Mouse (Mus musculus): ENCODE measurements around the gene Agmo. TPM values are rescaled to one million over a fixed set of nuclear protein-coding genes. Genes with fewer than 3 reads are reported as not detected.

The Agmo gene
- polyA plus RNA-seq, 1 experiment from 2014 or later: 0.21 TPM

GRCm38 (mm10) chr12:37345696-37346095, 104.3 kb downstream of the Agmo start:
- no peaks in the 10 kb centered on the region for H3K27me3 ChIP-seq (ENCODE audit: control insufficient read depth, insufficient read depth, low read length)
- H3K36me3 ChIP-seq (ENCODE audit: control insufficient read depth, insufficient read depth, low read length): no peaks in the 10 kb centered on the region
- no peak overlapping the region for H3K4me2 ChIP-seq
- no peaks in the 10 kb centered on the region for H3K4me1 ChIP-seq (ENCODE audit: control insufficient read depth, insufficient read depth, low read length)
- 69% methylated on average over 5 of the region's 5 CpGs for WGBS (ENCODE audit: insufficient replicate concordance)
- no peak overlapping the region for H3K27ac ChIP-seq (ENCODE audit: low read depth, low read length)
- no peaks in the 10 kb centered on the region for H3K9me3 ChIP-seq (replicated peaks; ENCODE audit: control insufficient read depth, low read length)
- H3K9ac ChIP-seq (ENCODE audit: low read depth, low read length): no peak overlapping the region
- H3K4me3 ChIP-seq (ENCODE audit: low read depth, low read length): no peak overlapping the region
- ATAC-seq (replicated peaks; ENCODE audit: insufficient number of reproducible peaks, low FRiP score, low TSS enrichment): no peak

GRCm38 (mm10) chr12:37392316-37392715, 150.9 kb downstream of the Agmo start:
- Histone ChIP-seq H3K27me3 (ENCODE audit: control insufficient read depth, insufficient read depth, low read length) (no peaks in the 10 kb centered on the region), H3K4me1 (ENCODE audit: control insufficient read depth, insufficient read depth, low read length) (no peaks in the 10 kb centered on the region), H3K9ac (ENCODE audit: low read depth, low read length) (no peak overlapping the region), H3K9me3 (replicated peaks; ENCODE audit: control insufficient read depth, low read length) (no peaks in the 10 kb centered on the region), H3K27ac (ENCODE audit: low read depth, low read length) (no peak overlapping the region), H3K4me2 (no peak overlapping the region), H3K36me3 (ENCODE audit: control insufficient read depth, insufficient read depth, low read length) (no peaks in the 10 kb centered on the region), H3K4me3 (ENCODE audit: low read depth, low read length) (no peak overlapping the region)
- WGBS (ENCODE audit: insufficient replicate concordance): 75% methylated on average over 3 of the region's 3 CpGs
- ATAC-seq (replicated peaks; ENCODE audit: insufficient number of reproducible peaks, low FRiP score, low TSS enrichment): no peak

- no peak overlapping the region for H3K27ac ChIP-seq (ENCODE audit: low read depth, low read length)
- no peaks in the 10 kb centered on the region for H3K27me3 ChIP-seq (ENCODE audit: control insufficient read depth, insufficient read depth, low read length)
- no peaks in the 10 kb centered on the region for H3K9me3 ChIP-seq (replicated peaks; ENCODE audit: control insufficient read depth, low read length)
- H3K4me1 ChIP-seq (ENCODE audit: control insufficient read depth, insufficient read depth, low read length): no peaks in the 10 kb centered on the region
- H3K4me2 ChIP-seq: no peak overlapping the region
- H3K36me3 ChIP-seq (ENCODE audit: control insufficient read depth, insufficient read depth, low read length): no peaks in the 10 kb centered on the region
- H3K9ac ChIP-seq (ENCODE audit: low read depth, low read length): no peak overlapping the region
- 91% methylated on average over 6 of the region's 6 CpGs for WGBS (ENCODE audit: insufficient replicate concordance)
- H3K4me3 ChIP-seq (ENCODE audit: low read depth, low read length): no peak overlapping the region
- no peak for ATAC-seq (replicated peaks; ENCODE audit: insufficient number of reproducible peaks, low FRiP score, low TSS enrichment)
Measured at GRCm38 (mm10) chr12:37402541-37402940, 161.1 kb downstream of the Agmo start.

DNA sequence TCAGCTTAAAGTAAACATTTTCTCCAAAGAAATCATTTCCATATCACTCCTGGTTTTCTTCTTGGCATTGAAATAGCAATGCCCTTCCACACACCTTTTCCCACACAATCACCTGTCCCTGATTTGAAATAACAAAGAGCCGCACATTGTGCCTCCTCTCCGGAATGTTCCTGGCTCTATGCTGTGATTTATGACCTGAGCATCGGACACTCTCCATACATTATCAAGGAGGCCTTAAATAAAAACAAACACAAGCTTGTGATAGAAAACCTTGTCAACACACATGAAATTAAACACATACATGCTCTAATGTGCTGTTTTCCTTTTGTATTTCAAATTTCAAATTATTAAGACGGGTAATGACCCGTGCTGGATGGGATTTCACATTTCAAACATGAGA, 184.9 kb downstream of the Agmo start:
- no peak for ATAC-seq (replicated peaks; ENCODE audit: insufficient number of reproducible peaks, low FRiP score, low TSS enrichment)
- Histone ChIP-seq H3K4me1 (ENCODE audit: control insufficient read depth, insufficient read depth, low read length) (no peaks in the 10 kb centered on the region), H3K36me3 (ENCODE audit: control insufficient read depth, insufficient read depth, low read length) (no peaks in the 10 kb centered on the region), H3K27ac (ENCODE audit: low read depth, low read length) (no peak overlapping the region), H3K9ac (ENCODE audit: low read depth, low read length) (no peak overlapping the region), H3K9me3 (replicated peaks; ENCODE audit: control insufficient read depth, low read length) (no peaks in the 10 kb centered on the region), H3K27me3 (ENCODE audit: control insufficient read depth, insufficient read depth, low read length) (no peaks in the 10 kb centered on the region), H3K4me2 (no peak overlapping the region), H3K4me3 (ENCODE audit: low read depth, low read length) (no peak overlapping the region)
- 73% methylated on average over 5 of the region's 5 CpGs for WGBS (ENCODE audit: insufficient replicate concordance)

DNA sequence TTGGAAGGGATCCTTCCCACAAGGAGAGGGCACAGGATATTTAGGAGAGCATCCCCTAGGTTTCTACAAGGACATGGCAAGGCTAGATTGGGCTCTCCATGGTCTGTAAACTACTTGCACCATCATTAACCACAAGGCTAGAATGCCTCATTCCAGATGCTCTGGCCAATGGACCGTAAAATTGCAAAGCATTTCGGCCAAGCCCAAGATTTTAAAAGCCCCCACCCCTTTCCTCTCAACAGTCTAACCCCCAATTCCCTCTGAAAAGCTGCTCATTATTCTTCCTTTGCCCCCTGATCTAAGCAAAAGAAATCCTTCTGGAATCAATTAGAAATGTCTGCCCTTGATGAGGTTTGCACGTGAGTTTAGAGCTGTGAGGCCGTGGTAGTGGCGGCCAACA, 185.3 kb downstream of the Agmo start:
- H3K9ac ChIP-seq (ENCODE audit: low read depth, low read length): no peak overlapping the region
- ATAC-seq (replicated peaks; ENCODE audit: insufficient number of reproducible peaks, low FRiP score, low TSS enrichment): no peak
- no peaks in the 10 kb centered on the region for H3K4me1 ChIP-seq (ENCODE audit: control insufficient read depth, insufficient read depth, low read length)
- H3K27ac ChIP-seq (ENCODE audit: low read depth, low read length): no peak overlapping the region
- 66% methylated on average over 5 of the region's 5 CpGs for WGBS (ENCODE audit: insufficient replicate concordance)
- no peaks in the 10 kb centered on the region for H3K27me3 ChIP-seq (ENCODE audit: control insufficient read depth, insufficient read depth, low read length)
- H3K36me3 ChIP-seq (ENCODE audit: control insufficient read depth, insufficient read depth, low read length): no peaks in the 10 kb centered on the region
- no peaks in the 10 kb centered on the region for H3K9me3 ChIP-seq (replicated peaks; ENCODE audit: control insufficient read depth, low read length)
- H3K4me2 ChIP-seq: no peak overlapping the region
- no peak overlapping the region for H3K4me3 ChIP-seq (ENCODE audit: low read depth, low read length)

GRCm38 (mm10) chr12:37434466-37434865, 193.0 kb downstream of the Agmo start:
- Histone ChIP-seq H3K9ac (ENCODE audit: low read depth, low read length) (no peak overlapping the region), H3K9me3 (replicated peaks; ENCODE audit: control insufficient read depth, low read length) (no peaks in the 10 kb centered on the region), H3K27ac (ENCODE audit: low read depth, low read length) (no peak overlapping the region), H3K4me2 (no peak overlapping the region), H3K27me3 (ENCODE audit: control insufficient read depth, insufficient read depth, low read length) (no peaks in the 10 kb centered on the region), H3K36me3 (ENCODE audit: control insufficient read depth, insufficient read depth, low read length) (no peaks in the 10 kb centered on the region), H3K4me1 (ENCODE audit: control insufficient read depth, insufficient read depth, low read length) (no peaks in the 10 kb centered on the region), H3K4me3 (ENCODE audit: low read depth, low read length) (no peak overlapping the region)
- no peak for ATAC-seq (replicated peaks; ENCODE audit: insufficient number of reproducible peaks, low FRiP score, low TSS enrichment)
- 71% methylated on average over 1 of the region's 1 CpGs for WGBS (ENCODE audit: insufficient replicate concordance)

DNA sequence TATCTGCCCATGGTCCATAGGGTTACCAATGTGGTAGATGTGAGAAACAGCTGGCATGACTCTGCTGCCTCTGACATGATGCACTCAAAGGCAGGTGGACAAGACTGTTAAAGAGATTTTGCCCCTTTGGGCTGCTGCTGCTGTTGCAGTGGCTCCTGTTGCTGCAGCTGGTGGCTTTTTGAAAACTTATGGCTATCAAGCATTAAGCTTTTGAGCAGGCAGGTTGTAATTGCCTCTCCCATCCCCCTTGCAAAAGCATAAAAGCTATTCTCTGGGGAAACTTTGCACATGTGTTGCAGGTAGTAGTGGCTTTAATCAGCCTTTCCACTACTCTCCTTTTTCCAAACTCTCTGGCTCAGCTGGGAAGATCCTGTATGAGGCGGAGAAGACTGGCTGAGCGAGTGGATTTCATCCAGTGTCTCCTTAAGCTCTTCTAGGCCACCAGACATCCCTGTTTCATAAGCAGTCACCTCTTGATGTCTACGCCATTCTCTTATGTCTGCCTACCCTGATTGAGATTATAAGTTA, 201.1 kb downstream of the Agmo start:
- H3K4me2 ChIP-seq: no peak overlapping the region
- H3K27ac ChIP-seq (ENCODE audit: low read depth, low read length): no peak overlapping the region
- H3K27me3 ChIP-seq (ENCODE audit: control insufficient read depth, insufficient read depth, low read length): no peaks in the 10 kb centered on the region
- no peak overlapping the region for H3K9ac ChIP-seq (ENCODE audit: low read depth, low read length)
- no peaks in the 10 kb centered on the region for H3K9me3 ChIP-seq (replicated peaks; ENCODE audit: control insufficient read depth, low read length)
- ATAC-seq (replicated peaks; ENCODE audit: insufficient number of reproducible peaks, low FRiP score, low TSS enrichment): no peak
- H3K36me3 ChIP-seq (ENCODE audit: control insufficient read depth, insufficient read depth, low read length): no peaks in the 10 kb centered on the region
- no peaks in the 10 kb centered on the region for H3K4me1 ChIP-seq (ENCODE audit: control insufficient read depth, insufficient read depth, low read length)
- WGBS (ENCODE audit: insufficient replicate concordance): 83% methylated on average over 3 of the region's 3 CpGs
- H3K4me3 ChIP-seq (ENCODE audit: low read depth, low read length): no peak overlapping the region

GRCm38 (mm10) chr12:37445255-37445654, 203.8 kb downstream of the Agmo start:
- Histone ChIP-seq H3K4me3 (ENCODE audit: low read depth, low read length) (no peak overlapping the region), H3K4me2 (no peak overlapping the region), H3K27ac (ENCODE audit: low read depth, low read length) (no peak overlapping the region), H3K27me3 (ENCODE audit: control insufficient read depth, insufficient read depth, low read length) (no peaks in the 10 kb centered on the region), H3K9me3 (replicated peaks; ENCODE audit: control insufficient read depth, low read length) (no peaks in the 10 kb centered on the region), H3K9ac (ENCODE audit: low read depth, low read length) (no peak overlapping the region), H3K36me3 (ENCODE audit: control insufficient read depth, insufficient read depth, low read length) (no peaks in the 10 kb centered on the region), H3K4me1 (ENCODE audit: control insufficient read depth, insufficient read depth, low read length) (no peaks in the 10 kb centered on the region)
- 83% methylated on average over 9 of the region's 9 CpGs for whole genome bisulfite sequencing (ENCODE audit: insufficient replicate concordance)
- no peak for ATAC-seq (replicated peaks; ENCODE audit: insufficient number of reproducible peaks, low FRiP score, low TSS enrichment)

DNA sequence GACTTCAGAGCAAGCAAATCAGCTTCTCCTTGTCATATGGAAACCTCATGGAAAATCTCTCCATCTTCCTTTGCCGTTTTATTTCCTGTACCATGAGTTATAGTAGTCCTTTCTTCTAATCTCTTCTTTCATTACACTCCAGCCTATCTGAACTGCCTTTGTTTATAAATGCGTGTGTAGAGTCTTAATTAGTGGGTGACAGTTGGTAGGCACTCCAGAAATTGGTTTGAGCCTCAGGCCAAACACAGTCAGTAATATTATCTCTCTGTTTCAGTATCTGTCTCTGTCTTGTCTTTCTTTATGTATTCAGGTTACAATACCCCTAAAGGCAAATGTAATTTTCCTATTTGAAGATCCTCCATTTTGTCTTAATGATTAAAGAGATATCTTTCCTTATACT, 208.2 kb downstream of the Agmo start:
- Histone ChIP-seq H3K36me3 (ENCODE audit: control insufficient read depth, insufficient read depth, low read length) (no peaks in the 10 kb centered on the region), H3K27me3 (ENCODE audit: control insufficient read depth, insufficient read depth, low read length) (no peaks in the 10 kb centered on the region), H3K9me3 (replicated peaks; ENCODE audit: control insufficient read depth, low read length) (no peaks in the 10 kb centered on the region), H3K4me3 (ENCODE audit: low read depth, low read length) (no peak overlapping the region), H3K27ac (ENCODE audit: low read depth, low read length) (no peak overlapping the region), H3K9ac (ENCODE audit: low read depth, low read length) (no peak overlapping the region), H3K4me2 (no peak overlapping the region), H3K4me1 (ENCODE audit: control insufficient read depth, insufficient read depth, low read length) (no peaks in the 10 kb centered on the region)
- no peak for ATAC-seq (replicated peaks; ENCODE audit: insufficient number of reproducible peaks, low FRiP score, low TSS enrichment)
- 58% methylated on average over 2 of the region's 2 CpGs for WGBS (ENCODE audit: insufficient replicate concordance)
